Mouse (Mus musculus) limb, embryonic 14.5 days (tissue): Measurements from ENCODE around the gene Sod3. TPM values are rescaled to one million over a fixed set of nuclear protein-coding genes. Genes with fewer than 3 reads are reported as not detected.

Source experiments
- ATAC-seq: fragments of 200-750 bp; cut with Nextera tagmentation; 2 replicates; pipeline ENCODE4 v1.8.0; 2017; ENCODE audit warnings: low read depth, moderate number of reproducible peaks, moderate TSS enrichment; ENCODE audit not compliant: low FRiP score
- DNase-seq: peaks from one replicate; pipeline ENCODE4 v3.0.0-alpha.2; 2015; ENCODE audit warnings: low spot score
- H3K27ac ChIP-seq: fragments of 300-500 bp; sonication (generic); replicated peaks from 2 replicates; pipeline ENCODE4 v1.5.1; 2014; ENCODE audit warnings: low read depth, mild to moderate bottlenecking, low read length, moderate library complexity, mixed read lengths
- H3K27me3 ChIP-seq: fragments of 300-500 bp; sonication (generic); 2 replicates; pipeline ENCODE4 v1.6.1; 2014; ENCODE audit warnings: low read length, mixed read lengths; ENCODE audit not compliant: control insufficient read depth, insufficient read depth
- H3K36me3 ChIP-seq: fragments of 300-500 bp; sonication (generic); 2 replicates; pipeline ENCODE4 v1.6.1; 2014; ENCODE audit warnings: mild to moderate bottlenecking, low read length, moderate library complexity, mixed read lengths; ENCODE audit not compliant: control insufficient read depth, insufficient read depth
- H3K4me1 ChIP-seq: fragments of 300-500 bp; sonication (generic); 2 replicates; pipeline ENCODE4 v1.6.1; 2014; ENCODE audit warnings: antibody characterized with exemption, low read length, mixed read lengths; ENCODE audit not compliant: control insufficient read depth, insufficient read depth
- H3K4me2 ChIP-seq: fragments of 300-500 bp; sonication (generic); replicated peaks from 2 replicates; pipeline ENCODE4 v1.6.1; 2014; ENCODE audit warnings: low read depth, mild to moderate bottlenecking, low read length, moderate library complexity; ENCODE audit not compliant: severe bottlenecking
- H3K4me3 ChIP-seq: fragments of 300-500 bp; sonication (generic); replicated peaks from 2 replicates; pipeline ENCODE4 v1.5.1; 2014; ENCODE audit warnings: low read length
- H3K9ac ChIP-seq: fragments of 300-500 bp; sonication (generic); 2 replicates; pipeline ENCODE4 v1.6.1; 2014; ENCODE audit warnings: mild to moderate bottlenecking, low read depth, low read length, moderate library complexity; ENCODE audit not compliant: severe bottlenecking
- H3K9me3 ChIP-seq: fragments of 300-500 bp; sonication (generic); 2 replicates; pipeline ENCODE4 v1.6.1; 2016; ENCODE audit warnings: low read length; ENCODE audit not compliant: control insufficient read depth
- POLR2A ChIP-seq: fragments of 200-500 bp; IDR thresholded peaks from 2 replicates; pipeline ENCODE4 v1.8.0; 2012; ENCODE audit warnings: inconsistent platforms, mild to moderate bottlenecking, moderate library complexity, borderline replicate concordance; ENCODE audit not compliant: insufficient read depth, insufficient read length; ENCODE audit errors: extremely low read depth
- WGBS: fragments of 180-500 bp; shearing (Covaris S2); extraction: QIAGEN DNeasy Blood & Tissue Kit; methylation state at CpG from one replicate; pipeline ENCODE4 v1.1.7; 2014; 5-methylcytosine and 5-hydroxymethylcytosine counted together
- polyA plus RNA-seq, 2 experiments: library from polyadenylated mRNA; depleted of rRNA in 1 of 2; stranded (reverse) in 1 of 2; unstranded in 1 of 2; fragments of >200 nt; fragmentation: Nextera tagmentation in 1 of 2; extraction: Ambion mirVana in 1 of 2; gene quantifications; 2 replicates each; pipeline versions ENCODE4 v1.2.1 to v1.2.3; 2012 to 2014

Gene Sod3
- polyA plus RNA-seq, 2 experiments, result 0.98 to 1.1 TPM

GRCm38 (mm10) chr5:52375847-52376246, 12.3 kb downstream of the Sod3 start:
- Histone ChIP-seq H3K4me2 (no peak overlapping the region), H3K9ac (no peak overlapping the region), H3K36me3 (no peaks in the 10 kb centered on the region), H3K9me3 (no peaks in the 10 kb centered on the region), H3K27ac (no peak overlapping the region), H3K27me3 (no peaks in the 10 kb centered on the region), H3K4me1 (no peaks in the 10 kb centered on the region), H3K4me3 (no peak overlapping the region)
- whole genome bisulfite sequencing, result 78% methylated on average over 9 of the region's 9 CpGs
- no peak for TF ChIP-seq POLR2A
- ATAC-seq, result no peak
- no peak for DNase-seq

- Histone ChIP-seq H3K27ac (no peak overlapping the region), H3K36me3 (no peaks in the 10 kb centered on the region), H3K27me3 (no peaks in the 10 kb centered on the region), H3K4me2 (no peak overlapping the region), H3K9ac (no peak overlapping the region), H3K4me3 (no peak overlapping the region), H3K9me3 (no peaks in the 10 kb centered on the region), H3K4me1 (no peaks in the 10 kb centered on the region)
- ATAC-seq (no peak), DNase-seq (no peak)
- TF ChIP-seq POLR2A, result no peak
- WGBS, result 84% methylated on average over 8 of the region's 8 CpGs
Measured at GRCm38 (mm10) chr5:52382837-52383236, 19.2 kb downstream of the Sod3 start.

- Histone ChIP-seq H3K9ac (no peak overlapping the region), H3K36me3 (no peaks in the 10 kb centered on the region), H3K4me3 (no peak overlapping the region), H3K4me2 (no peak overlapping the region), H3K9me3 (no peaks in the 10 kb centered on the region), H3K27me3 (no peaks in the 10 kb centered on the region), H3K27ac (no peak overlapping the region), H3K4me1 (no peaks in the 10 kb centered on the region)
- 72% methylated on average over 5 of the region's 5 CpGs for WGBS
- ATAC-seq (no peak), DNase-seq (no peak)
- TF ChIP-seq POLR2A, result no peak
Measured at GRCm38 (mm10) chr5:52383748-52384147, 20.2 kb downstream of the Sod3 start.

GRCm38 (mm10) chr5:52386016-52386415, 22.4 kb downstream of the Sod3 start:
- no peak for TF ChIP-seq POLR2A

GRCm38 (mm10) chr5:52388092-52388749, 24.6 kb downstream of the Sod3 start:
- 71% methylated on average over 7 of the region's 7 CpGs for WGBS
- no peaks in the 10 kb centered on the region for H3K9me3 ChIP-seq
- no peaks in the 10 kb centered on the region for H3K36me3 ChIP-seq
- DNase-seq (no peak), ATAC-seq (no peak)
- H3K27ac ChIP-seq, result no peak overlapping the region
- no peak overlapping the region for H3K9ac ChIP-seq
- H3K4me1 ChIP-seq, result no peaks in the 10 kb centered on the region
- no peak for TF ChIP-seq POLR2A
- H3K4me3 ChIP-seq, result no peak overlapping the region
- H3K27me3 ChIP-seq, result no peaks in the 10 kb centered on the region
- H3K4me2 ChIP-seq, result no peak overlapping the region

More at GRCm38 (mm10) chr5:52386016-52386415, 22.4 kb downstream of the Sod3 start:
- Histone ChIP-seq H3K36me3 (no peaks in the 10 kb centered on the region), H3K4me1 (no peaks in the 10 kb centered on the region), H3K9ac (no peak overlapping the region), H3K27ac (no peak overlapping the region), H3K9me3 (no peaks in the 10 kb centered on the region), H3K4me3 (no peak overlapping the region), H3K4me2 (no peak overlapping the region), H3K27me3 (no peaks in the 10 kb centered on the region)
- DNase-seq (no peak), ATAC-seq (no peak)
- WGBS, result 59% methylated on average over 2 of the region's 2 CpGs

- no peak for TF ChIP-seq POLR2A
- H3K36me3 ChIP-seq, result no peaks in the 10 kb centered on the region
- ATAC-seq, result no peak
- H3K9ac ChIP-seq, result no peak overlapping the region
- H3K27me3 ChIP-seq, result no peaks in the 10 kb centered on the region
- H3K27ac ChIP-seq, result no peak overlapping the region
- H3K4me2 ChIP-seq, result no peak overlapping the region
- no peaks in the 10 kb centered on the region for H3K9me3 ChIP-seq
- H3K4me1 ChIP-seq, result no peaks in the 10 kb centered on the region
- no peak overlapping the region for H3K4me3 ChIP-seq
- WGBS, result 93% methylated on average over 6 of the region's 6 CpGs
- DNase-seq, result no peak
Measured at GRCm38 (mm10) chr5:52390381-52390780, 26.8 kb downstream of the Sod3 start.
